Mouse (Mus musculus) lung, adult 2 months (tissue): ENCODE measurements around the gene Gmds.

Experiments
- CTCF ChIP-seq: fragments of 200-500 bp; IDR thresholded peaks from 2 replicates; pipeline ENCODE4 v1.5.1; 2011; ENCODE audit warnings: mild to moderate bottlenecking, low read length, control low read depth; ENCODE audit not compliant: insufficient read depth
- POLR2A ChIP-seq: fragments of 200-500 bp; IDR thresholded peaks from 2 replicates; pipeline ENCODE4 v1.6.1; 2011; ENCODE audit warnings: low read depth, mild to moderate bottlenecking, control low read depth, low read length, borderline replicate concordance; ENCODE audit errors: extremely low read depth

GRCm38 (mm10) chr13:32268284-32268683, 70.3 kb downstream of the Gmds start:
- TF ChIP-seq CTCF (no peak), POLR2A (no peak)
